Mouse (Mus musculus) embryo, embryonic 10 days (tissue): ENCODE results near the gene Cep350.
A peak's percentile ranks its signal among the peaks of the same experiment; 100 is the strongest.

ENCODE experiments used
- DNase-seq: peaks from one replicate; pipeline ENCODE4 v3.0.0-alpha.2; 2015; ENCODE audit warnings: low spot score

The Cep350 gene

GRCm38 (mm10) chr1:155809706-155810442 is 163.2 kb downstream of the Cep350 start:
- peak; percentile 36 for DNase-seq

- no peak for DNase-seq
These were observed 164.8 kb downstream of the Cep350 start for GRCm38 (mm10) chr1:155808261-155808660.

GRCm38 (mm10) chr1:155805607-155806006 is 167.4 kb downstream of the Cep350 start:
- no peak for DNase-seq

GRCm38 (mm10) chr1:155801014-155801991 is 171.8 kb downstream of the Cep350 start:
- no peak for DNase-seq

- DNase-seq, result no peak
These were observed 175.1 kb downstream of the Cep350 start for GRCm38 (mm10) chr1:155798000-155798399.

- no peak for DNase-seq
These were observed 175.6 kb downstream of the Cep350 start for GRCm38 (mm10) chr1:155797425-155797824.

GRCm38 (mm10) chr1:155796757-155797405 is 176.2 kb downstream of the Cep350 start:
- DNase-seq, result no peak

GRCm38 (mm10) chr1:155795791-155796233 is 177.2 kb downstream of the Cep350 start:
- no peak for DNase-seq
